Mouse (Mus musculus) heart, embryonic 16.5 days (tissue): Measurements from ENCODE around the gene Dmrtc2. TPM values are rescaled to one million over a fixed set of nuclear protein-coding genes. Genes with fewer than 3 reads are reported as not detected.
"Not testable (repeated sequence)": the region's sequence is repeated elsewhere in the genome, so short reads cannot be mapped to it uniquely, and the experiment has no call there.

Experiments used
- ATAC-seq: fragments of 200-750 bp; cut with Nextera tagmentation; replicated peaks from 2 replicates; pipeline ENCODE4 v1.8.0; 2017; ENCODE audit warnings: moderate number of reproducible peaks; ENCODE audit not compliant: insufficient read depth, low FRiP score; ENCODE audit errors: extremely low read depth
- H3K27ac ChIP-seq: fragments of 300-500 bp; sonication (generic); 2 replicates; pipeline ENCODE4 v1.5.1; 2014; ENCODE audit warnings: mild to moderate bottlenecking, low read length, control low read depth, moderate library complexity
- H3K27me3 ChIP-seq: fragments of 300-500 bp; sonication (generic); 2 replicates; pipeline ENCODE4 v1.6.1; 2014; ENCODE audit warnings: low read length, mixed read lengths; ENCODE audit not compliant: control insufficient read depth, insufficient read depth
- H3K36me3 ChIP-seq: fragments of 300-500 bp; sonication (generic); 2 replicates; pipeline ENCODE4 v1.6.1; 2014; ENCODE audit not compliant: control insufficient read depth, insufficient read depth
- H3K4me1 ChIP-seq: fragments of 300-500 bp; sonication (generic); 2 replicates; pipeline ENCODE4 v1.6.1; 2014; ENCODE audit warnings: low read length, mixed read lengths; ENCODE audit not compliant: control insufficient read depth, insufficient read depth
- H3K4me2 ChIP-seq: fragments of 300-500 bp; sonication (generic); 2 replicates; pipeline ENCODE4 v1.6.1; 2014; ENCODE audit warnings: low read depth, mild to moderate bottlenecking, control low read depth, low read length
- H3K4me3 ChIP-seq: fragments of 300-500 bp; sonication (generic); 2 replicates; pipeline ENCODE4 v1.5.1; 2014; ENCODE audit warnings: mild to moderate bottlenecking, control low read depth, low read length
- H3K9ac ChIP-seq: fragments of 300-500 bp; sonication (generic); 2 replicates; pipeline ENCODE4 v1.6.1; 2014; ENCODE audit warnings: low read length, control low read depth
- H3K9me3 ChIP-seq: fragments of 300-500 bp; sonication (generic); replicated peaks from 2 replicates; pipeline ENCODE4 v1.6.1; 2016; ENCODE audit warnings: low read length; ENCODE audit not compliant: control insufficient read depth
- WGBS: fragments of 180-500 bp; shearing (Covaris S2); extraction: QIAGEN DNeasy Blood & Tissue Kit; methylation state at CpG from one replicate; pipeline ENCODE4 v1.1.7; 2014; 5-methylcytosine and 5-hydroxymethylcytosine counted together
- polyA plus RNA-seq: library from polyadenylated mRNA; unstranded; fragments of >200 nt; fragmentation: Nextera tagmentation; extraction: Ambion mirVana; gene quantifications from 2 replicates; pipeline ENCODE4 v1.2.1, GENCODE M21; 2015

Gene Dmrtc2
- polyA plus RNA-seq, 1 experiment from 2014 or later: not detected

DNA sequence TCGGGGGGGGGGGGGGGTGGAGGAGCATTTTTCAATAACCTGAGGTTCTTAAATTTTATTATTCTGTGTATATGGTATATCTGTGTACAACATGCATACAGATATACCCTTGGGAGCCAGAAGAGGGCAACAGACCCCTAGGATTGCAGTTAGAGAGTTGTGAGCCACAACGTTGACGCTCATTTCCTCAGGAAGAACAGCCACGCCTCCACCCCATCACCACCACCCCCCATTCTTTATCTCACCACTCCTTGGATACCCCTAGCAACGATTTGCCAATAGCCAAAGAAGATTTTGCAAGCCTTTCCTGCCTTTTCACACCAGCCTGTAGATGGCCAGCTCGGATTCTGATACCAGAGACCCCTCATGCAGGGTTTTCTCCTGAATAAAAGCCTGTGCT, 24.1 kb upstream of the Dmrtc2 start:
- Histone ChIP-seq H3K4me2 (no peak overlapping the region), H3K36me3 (no peaks in the 10 kb centered on the region), H3K27me3 (no peaks in the 10 kb centered on the region), H3K27ac (no peak overlapping the region), H3K4me1 (no peaks in the 10 kb centered on the region), H3K9me3 (no peaks in the 10 kb centered on the region), H3K9ac (no peak overlapping the region), H3K4me3 (no peak overlapping the region)
- ATAC-seq: no peak
- WGBS: 3% methylated on average over 6 of the region's 6 CpGs

DNA sequence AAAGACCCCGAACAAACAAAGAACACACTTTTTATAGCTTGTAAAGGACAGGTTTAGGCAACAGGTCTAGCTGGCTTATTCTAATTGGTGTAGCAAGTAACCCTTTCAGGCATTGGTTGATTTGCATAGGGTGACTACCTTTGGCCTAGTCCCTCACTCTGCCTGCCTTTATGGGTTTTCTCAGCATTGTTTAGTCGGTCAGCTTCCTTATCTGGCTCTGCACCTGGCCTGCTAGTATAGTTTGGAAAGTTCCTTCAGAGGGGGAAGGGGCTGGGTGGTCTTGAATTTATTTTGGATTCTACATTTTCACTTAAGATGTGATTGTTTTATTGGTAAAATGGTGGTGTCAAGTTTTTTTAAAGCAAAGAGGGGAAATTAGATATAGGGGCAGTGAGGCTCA, 23.3 kb upstream of the Dmrtc2 start:
- H3K4me3 ChIP-seq, H3K36me3 ChIP-seq, H3K9ac ChIP-seq, H3K4me1 ChIP-seq, ATAC-seq, H3K4me2 ChIP-seq, H3K9me3 ChIP-seq, H3K27ac ChIP-seq, H3K27me3 ChIP-seq: not testable (repeated sequence)
- WGBS: 34% methylated on average over 2 of the region's 2 CpGs

DNA sequence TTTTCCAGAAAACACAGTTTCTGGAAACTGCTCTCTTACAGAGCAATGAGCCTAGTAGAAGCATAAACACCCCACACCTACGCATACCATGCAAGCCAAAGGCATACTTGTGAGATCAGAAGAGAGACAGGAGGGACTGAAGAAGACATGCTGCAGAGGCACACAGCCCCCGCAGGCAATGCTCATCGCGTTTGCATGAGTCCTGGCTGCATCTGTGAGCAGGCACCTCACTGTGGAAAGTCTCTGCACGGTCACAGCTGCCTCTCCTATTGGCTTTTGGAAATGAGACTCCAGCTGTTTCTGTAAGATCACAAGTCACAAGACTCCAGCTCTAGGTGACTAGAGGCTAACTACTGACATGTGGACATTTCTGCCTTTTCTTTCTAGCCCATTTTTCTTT, 19.7 kb upstream of the Dmrtc2 start:
- H3K27ac ChIP-seq: no peak overlapping the region

DNA sequence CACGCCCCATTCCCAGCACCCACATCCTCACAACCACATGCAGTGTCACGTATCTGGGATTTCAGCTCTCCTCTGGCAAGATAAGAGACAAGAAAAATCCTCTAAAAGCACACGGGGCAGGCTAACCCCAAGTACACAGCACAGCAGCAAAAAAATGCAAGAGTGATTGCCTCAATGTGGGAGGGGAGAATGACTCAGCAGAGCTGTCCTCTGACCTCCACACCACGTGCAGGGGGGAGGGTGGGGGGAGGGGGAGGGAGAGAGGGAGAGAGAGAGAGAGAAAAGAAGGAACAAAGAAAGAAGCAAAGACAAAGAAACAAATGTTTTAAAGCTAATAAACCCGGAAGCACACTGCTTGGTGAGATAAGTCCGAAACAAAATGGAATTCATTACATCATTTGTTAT, 19.0 kb upstream of the Dmrtc2 start:
- Histone ChIP-seq H3K4me3 (no peak overlapping the region), H3K9me3 (no peaks in the 10 kb centered on the region), H3K27ac (no peak overlapping the region; the same call in 1 of the 2 replicates), H3K9ac (no peak overlapping the region), H3K27me3 (no peaks in the 10 kb centered on the region), H3K36me3 (no peaks in the 10 kb centered on the region), H3K4me1 (no peaks in the 10 kb centered on the region), H3K4me2 (no peak overlapping the region)
- 0 out of 2 replicates have a peak, but pooled peaks have one; percentile 14 for ATAC-seq
- WGBS: 23% methylated on average over 6 of the region's 6 CpGs

More for the DNA sequence above, 19.7 kb upstream of the Dmrtc2 start:
- ATAC-seq: no peak
- Histone ChIP-seq H3K9me3 (no peaks in the 10 kb centered on the region), H3K36me3 (no peaks in the 10 kb centered on the region), H3K4me3 (no peak overlapping the region), H3K9ac (no peak overlapping the region), H3K4me2 (no peak overlapping the region), H3K27me3 (no peaks in the 10 kb centered on the region), H3K4me1 (no peaks in the 10 kb centered on the region)
- 8% methylated on average over 5 of the region's 5 CpGs for WGBS

DNA sequence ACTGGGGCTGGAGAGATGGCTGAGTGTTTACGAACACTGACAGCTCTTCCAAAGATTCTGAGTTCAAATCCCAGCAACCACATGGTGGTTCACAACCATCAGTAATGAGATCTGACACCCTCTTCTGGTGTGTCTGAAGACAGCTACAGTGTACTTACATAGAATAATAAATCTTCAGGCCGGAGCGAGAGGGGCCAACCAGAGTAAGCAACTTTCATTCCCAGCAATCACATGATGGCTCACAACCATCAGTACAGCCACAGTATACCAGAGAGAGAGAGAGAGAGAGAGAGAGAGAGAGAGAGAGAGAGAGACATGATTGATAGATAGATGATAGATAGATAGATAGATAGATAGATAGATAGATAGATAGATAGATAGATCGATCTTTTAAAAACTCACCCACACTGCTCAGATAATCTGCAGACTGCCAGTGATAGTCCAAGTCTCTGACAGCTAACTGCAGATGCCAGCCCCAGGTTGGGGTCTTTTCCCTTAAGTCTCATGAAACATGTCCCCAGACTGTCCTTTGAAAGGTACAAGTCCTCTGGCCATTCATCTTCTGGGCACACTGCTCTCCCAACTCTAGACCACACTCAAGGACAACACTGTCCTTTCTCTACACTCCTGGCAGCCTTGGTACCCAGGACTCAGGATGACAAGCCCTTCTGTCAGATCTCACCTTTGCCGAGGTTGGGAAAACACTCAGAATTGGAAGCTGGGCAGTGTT, 18.1 kb upstream of the Dmrtc2 start:
- Histone ChIP-seq H3K27me3 (no peaks in the 10 kb centered on the region), H3K4me3 (no peak overlapping the region), H3K36me3 (no peaks in the 10 kb centered on the region), H3K27ac (no peak overlapping the region), H3K4me1 (no peaks in the 10 kb centered on the region), H3K4me2 (no peak overlapping the region), H3K9ac (no peak overlapping the region), H3K9me3 (no peaks in the 10 kb centered on the region)
- ATAC-seq: no peak
- WGBS: 79% methylated on average over 5 of the region's 5 CpGs

DNA sequence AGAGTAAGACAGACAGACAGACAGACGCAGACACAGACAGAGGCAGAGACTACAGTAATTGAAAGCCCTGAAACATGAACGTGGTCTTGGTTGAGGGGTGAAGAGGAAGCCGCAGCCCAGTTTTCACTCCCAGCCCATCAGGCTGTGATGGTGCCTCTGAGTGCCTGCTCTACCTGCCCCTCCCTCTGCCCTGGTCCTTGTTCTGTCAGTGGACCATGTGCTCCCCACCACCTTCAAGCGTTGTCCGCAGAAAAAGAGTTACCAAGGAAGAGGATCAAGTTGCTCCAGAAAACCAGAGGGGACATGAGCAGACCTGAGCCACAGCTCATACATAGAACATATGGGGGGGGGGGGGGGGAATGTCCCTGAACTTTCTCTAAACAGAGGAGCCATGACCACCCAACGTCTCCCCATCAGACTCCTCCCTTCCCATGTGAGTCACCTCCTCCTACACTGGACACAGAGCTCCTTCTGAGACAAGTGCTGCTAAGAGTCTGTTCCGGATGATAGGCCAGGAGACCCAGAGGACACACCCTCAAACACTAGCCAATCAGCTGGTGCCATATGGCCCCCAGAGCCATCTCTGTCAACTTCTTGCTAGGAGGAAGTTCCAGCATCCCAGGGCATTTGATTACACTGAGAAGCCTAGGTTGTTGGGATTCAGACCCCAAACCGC, 17.2 kb upstream of the Dmrtc2 start:
- Histone ChIP-seq H3K4me3 (no peak overlapping the region), H3K4me1 (no peaks in the 10 kb centered on the region), H3K9me3 (no peaks in the 10 kb centered on the region), H3K9ac (no peak overlapping the region), H3K4me2 (no peak overlapping the region), H3K27ac (no peak overlapping the region), H3K36me3 (no peaks in the 10 kb centered on the region), H3K27me3 (no peaks in the 10 kb centered on the region)
- 72% methylated on average over 8 of the region's 8 CpGs for WGBS
- no peak for ATAC-seq

DNA sequence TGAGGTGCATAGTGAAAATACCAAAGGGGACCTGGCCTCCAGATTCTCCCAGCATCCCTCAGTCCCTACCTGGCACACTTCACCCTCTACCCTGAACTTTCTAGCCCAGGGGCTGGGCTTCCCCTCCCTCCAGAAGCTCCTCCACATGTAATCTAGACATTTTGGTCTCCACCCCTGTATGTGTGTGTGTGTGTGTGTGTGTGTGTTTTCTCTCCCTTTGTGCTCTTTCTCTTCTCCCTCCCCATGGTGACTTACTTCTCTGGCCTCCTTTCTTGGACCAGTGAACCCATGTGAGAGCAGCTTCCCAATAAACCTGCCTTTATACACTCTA, 16.7 kb upstream of the Dmrtc2 start:
- H3K9me3 ChIP-seq: no peaks in the 10 kb centered on the region
- H3K4me3 ChIP-seq: no peak overlapping the region
- H3K27ac ChIP-seq: no peak overlapping the region
- no peaks in the 10 kb centered on the region for H3K36me3 ChIP-seq
- no peaks in the 10 kb centered on the region for H3K4me1 ChIP-seq
- no peak overlapping the region for H3K9ac ChIP-seq
- H3K4me2 ChIP-seq: no peak overlapping the region
- ATAC-seq: no peak
- H3K27me3 ChIP-seq: no peaks in the 10 kb centered on the region

DNA sequence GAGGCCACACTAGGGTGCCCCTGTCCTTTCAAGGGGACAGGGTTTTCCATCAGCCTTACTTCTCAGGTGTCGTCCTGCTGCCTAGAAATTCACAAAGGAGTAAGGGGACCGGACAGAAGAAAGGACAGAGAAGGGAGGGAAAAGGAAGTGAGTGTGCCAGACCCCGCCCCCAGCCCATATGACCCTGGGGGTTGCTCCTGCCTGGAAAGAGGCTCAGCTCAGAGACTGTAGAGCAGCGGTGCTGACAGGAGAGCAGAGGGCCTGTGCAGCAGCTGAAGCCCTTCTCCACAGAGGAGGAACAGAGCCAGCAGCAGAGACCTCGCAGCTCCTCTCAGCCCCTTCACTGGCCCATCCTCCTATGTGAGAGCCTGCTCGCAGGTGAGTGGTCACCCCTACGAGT, 16.2 kb upstream of the Dmrtc2 start:
- Histone ChIP-seq H3K27me3 (no peaks in the 10 kb centered on the region), H3K4me1 (no peaks in the 10 kb centered on the region), H3K36me3 (no peaks in the 10 kb centered on the region), H3K27ac (no peak overlapping the region), H3K9ac (no peak overlapping the region), H3K4me3 (no peak overlapping the region), H3K4me2 (no peak overlapping the region), H3K9me3 (no peaks in the 10 kb centered on the region)
- 25% methylated on average over 7 of the region's 7 CpGs for WGBS
- no peak for ATAC-seq

DNA sequence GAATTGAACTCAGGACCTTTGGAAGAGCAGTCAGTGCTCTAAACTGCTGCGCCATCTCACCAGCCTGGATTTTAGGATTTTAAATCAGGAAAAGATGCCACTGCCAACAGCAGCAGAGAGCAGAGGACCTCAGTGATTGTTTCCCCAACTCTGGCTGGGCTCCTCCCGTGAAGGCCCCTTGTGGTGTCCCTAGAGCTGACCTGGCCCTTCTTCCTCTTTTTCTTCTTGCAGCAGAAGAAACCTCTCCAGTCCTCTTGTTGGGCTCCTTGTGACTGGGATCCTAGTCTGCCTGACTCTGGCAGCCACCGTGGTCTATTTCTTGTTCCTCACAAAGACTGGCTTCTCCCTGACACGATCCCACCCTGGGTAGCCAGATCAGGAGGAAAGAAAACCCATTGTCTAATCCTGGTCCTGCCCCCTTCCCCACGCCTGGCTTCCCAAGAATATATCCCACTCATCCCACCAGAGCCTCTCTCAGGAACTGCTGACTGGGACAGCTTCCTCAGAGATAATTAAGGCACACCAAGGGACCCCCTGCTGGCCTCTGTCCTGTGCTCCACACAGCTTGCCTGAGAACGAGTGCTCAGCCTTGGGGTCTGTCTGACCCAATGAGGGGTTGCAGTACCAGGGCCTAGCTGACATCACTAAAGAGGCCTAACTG, 13.3 kb upstream of the Dmrtc2 start:
- no peak for ATAC-seq
- H3K27ac ChIP-seq: no peak overlapping the region
- H3K36me3 ChIP-seq: no peaks in the 10 kb centered on the region
- H3K9ac ChIP-seq: no peak overlapping the region
- no peak overlapping the region for H3K4me3 ChIP-seq
- WGBS: 43% methylated on average over 6 of the region's 6 CpGs
- H3K4me2 ChIP-seq: no peak overlapping the region
- H3K4me1 ChIP-seq: no peaks in the 10 kb centered on the region
- no peaks in the 10 kb centered on the region for H3K9me3 ChIP-seq
- no peaks in the 10 kb centered on the region for H3K27me3 ChIP-seq
